Mouse (Mus musculus): Measurements from ENCODE around the gene Prpf19. TPM values are rescaled to one million over a fixed set of nuclear protein-coding genes. Genes with fewer than 3 reads are reported as not detected.

Gene Prpf19
- 100 to 1,000 TPM; 191 to 208 TPM for total RNA-seq (2021)
- long read RNA-seq, full-length matches to known transcripts: 7 of 19 reads
- long read RNA-seq, partial matches to known transcripts: 11 of 19 reads
- long read RNA-seq, other reads (novel, unspliced or antisense): 1 of 19 reads

GRCm38 (mm10) chr19:10895016-10895528 is at the start of gene Prpf19:
Gene Prpf19, plus strand, starts transcription at chr19:10895231.
- DNase-seq (ENCODE audit: low spot score in 2 of 2): peak; percentile 99 to 100

GRCm38 (mm10) chr19:10845454-10845853 is 49.6 kb upstream of the Prpf19 start:
- no peak for DNase-seq (ENCODE audit: low spot score in 2 of 2)

GRCm38 (mm10) chr19:10846150-10846549 is 48.9 kb upstream of the Prpf19 start:
- DNase-seq (ENCODE audit: low spot score in 2 of 2): no peak

DNA sequence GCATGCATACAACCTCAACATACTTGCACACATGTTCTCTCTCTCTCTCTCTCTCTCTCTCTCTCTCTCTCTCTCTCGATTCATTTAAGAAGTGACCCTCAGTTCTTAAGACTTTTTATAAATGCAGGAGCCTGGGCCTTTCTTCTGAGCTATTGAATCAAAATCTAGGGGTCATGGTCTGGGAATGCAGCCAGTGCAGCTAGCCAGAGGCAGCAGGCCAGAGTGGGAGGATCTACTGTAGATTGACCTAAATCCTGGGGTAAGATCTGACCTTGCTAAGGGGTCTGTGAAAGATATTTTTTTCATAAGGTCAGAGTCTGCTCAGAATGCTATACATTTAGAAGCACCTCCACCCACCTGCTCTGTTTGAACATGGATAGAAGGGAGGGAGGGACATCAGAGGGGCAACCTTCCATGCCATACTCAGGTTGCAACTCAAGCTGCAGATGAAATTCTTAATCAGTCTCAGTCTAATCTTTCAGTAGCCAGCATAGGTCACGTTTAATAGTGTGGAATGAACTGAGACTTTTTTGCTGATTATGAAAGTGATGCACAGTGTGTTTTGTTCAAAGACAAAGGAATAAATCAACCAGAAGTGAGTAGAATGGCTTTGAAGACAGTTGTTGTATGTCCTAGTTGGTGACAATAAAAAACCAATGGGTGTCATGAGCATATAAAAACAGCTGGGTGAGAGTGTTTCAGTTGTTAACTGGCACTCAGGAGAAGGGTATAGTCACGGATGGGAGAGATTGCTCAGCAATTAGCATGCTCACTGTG is 47.5 kb upstream of the Prpf19 start:
- DNase-seq (ENCODE audit: low spot score in 2 of 2): no peak

DNA sequence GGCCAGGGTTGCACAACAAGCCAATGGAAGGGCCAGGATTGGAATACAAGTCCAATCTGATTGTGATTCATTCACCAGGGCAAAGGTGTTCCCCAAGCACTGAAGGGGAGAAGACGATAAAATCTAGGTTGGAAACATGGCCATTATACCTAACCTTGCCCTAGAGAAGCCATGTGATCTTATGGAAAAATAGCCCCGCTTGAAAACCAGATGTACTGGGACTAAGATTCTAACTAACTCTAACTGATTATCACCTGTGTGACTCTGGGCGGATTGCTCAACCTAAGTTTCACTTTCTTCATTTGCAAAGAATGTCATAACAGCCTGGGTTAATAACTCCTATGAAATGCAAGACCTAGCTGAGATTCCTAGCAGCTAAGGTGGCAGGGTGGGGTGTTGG is 39.6 kb upstream of the Prpf19 start:
- DNase-seq (ENCODE audit: low spot score in 2 of 2): no peak

GRCm38 (mm10) chr19:10856520-10856919 is 38.5 kb upstream of the Prpf19 start:
- no peak for DNase-seq (ENCODE audit: low spot score in 2 of 2)

DNA sequence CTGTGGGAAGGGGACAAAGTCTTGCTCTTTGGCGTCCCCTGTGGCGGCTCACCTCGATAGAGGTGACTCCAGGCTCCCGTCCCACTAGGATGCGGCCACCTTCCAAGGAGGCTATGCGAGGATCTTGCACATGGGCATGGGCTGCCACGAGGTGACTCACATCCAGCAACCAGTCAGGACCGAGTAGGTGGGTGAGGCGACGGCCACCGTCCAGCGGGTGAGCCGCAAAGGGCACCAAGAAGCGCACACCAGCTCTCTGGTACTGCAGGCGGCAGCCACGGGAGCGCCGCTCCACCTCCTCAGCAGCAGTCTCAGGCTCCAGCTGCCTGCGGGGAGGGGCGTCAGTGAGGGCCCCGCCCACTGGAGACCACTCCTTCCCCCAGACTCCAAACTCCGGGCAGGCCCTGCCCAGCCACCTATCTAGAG is 34.9 kb upstream of the Prpf19 start:
- no peak for DNase-seq (ENCODE audit: low spot score in 2 of 2)

- DNase-seq (ENCODE audit: low spot score in 2 of 2): no peak
These were observed 28.7 kb upstream of the Prpf19 start for GRCm38 (mm10) chr19:10866351-10866750.

DNA sequence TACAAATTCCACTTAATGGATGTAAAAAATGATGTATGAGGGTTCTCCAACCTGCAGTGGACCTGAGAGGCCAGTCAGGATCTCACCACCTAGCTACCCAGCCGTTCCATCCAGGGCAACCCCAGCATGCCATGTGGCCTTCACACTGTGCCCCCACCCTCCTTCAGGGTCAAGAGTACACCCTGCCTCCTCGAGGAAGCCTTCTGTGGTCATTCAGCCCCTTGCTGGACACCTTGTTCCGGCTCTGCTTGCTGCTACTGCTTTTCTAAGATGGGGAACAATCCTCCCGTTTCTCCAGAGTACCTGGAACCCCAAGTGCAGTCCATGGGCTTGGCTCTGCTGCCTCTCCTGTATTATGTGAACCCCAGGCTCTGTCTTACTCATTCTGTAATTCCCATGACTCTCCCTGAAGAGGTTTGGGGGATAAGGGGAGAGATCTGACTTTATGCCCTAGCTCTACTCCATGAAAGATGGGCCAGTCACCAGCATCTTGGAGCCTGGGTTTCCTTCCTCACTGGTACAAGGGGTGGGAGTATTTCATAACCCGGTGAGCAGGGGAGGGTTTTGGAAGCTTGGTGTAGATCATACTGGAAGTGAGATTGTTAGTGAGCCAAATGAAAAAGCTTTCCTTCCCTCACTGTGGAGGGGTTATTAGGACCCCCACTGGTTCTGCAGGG is 26.9 kb upstream of the Prpf19 start:
- DNase-seq (ENCODE audit: low spot score in 2 of 2): no peak

DNA sequence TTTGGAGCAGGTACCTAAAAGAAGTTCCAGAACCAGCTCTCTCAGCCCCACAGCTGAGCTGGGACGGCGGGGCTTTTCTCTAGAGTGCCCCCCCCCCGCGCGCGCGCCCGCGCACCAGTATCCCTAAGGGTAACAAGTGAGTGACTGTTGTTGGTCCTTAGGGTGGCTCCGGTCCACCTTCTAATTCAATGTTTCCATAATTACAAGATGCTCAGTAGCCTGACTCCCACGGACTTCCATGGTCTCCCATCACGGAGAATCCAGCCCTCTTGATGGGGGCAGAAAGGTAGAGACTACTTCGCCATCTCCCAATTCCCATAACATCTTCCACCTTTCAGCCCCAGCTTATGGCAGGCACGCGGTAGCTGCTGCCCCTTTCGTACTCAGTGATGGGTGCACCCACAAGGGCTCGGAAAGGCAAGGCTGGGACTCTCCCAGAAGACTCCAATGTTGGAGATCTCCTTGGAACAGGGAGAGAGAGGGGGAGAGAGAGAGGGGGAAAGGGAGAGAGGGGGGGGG is 26.3 kb upstream of the Prpf19 start:
- no peak for DNase-seq (ENCODE audit: low spot score in 2 of 2)

DNA sequence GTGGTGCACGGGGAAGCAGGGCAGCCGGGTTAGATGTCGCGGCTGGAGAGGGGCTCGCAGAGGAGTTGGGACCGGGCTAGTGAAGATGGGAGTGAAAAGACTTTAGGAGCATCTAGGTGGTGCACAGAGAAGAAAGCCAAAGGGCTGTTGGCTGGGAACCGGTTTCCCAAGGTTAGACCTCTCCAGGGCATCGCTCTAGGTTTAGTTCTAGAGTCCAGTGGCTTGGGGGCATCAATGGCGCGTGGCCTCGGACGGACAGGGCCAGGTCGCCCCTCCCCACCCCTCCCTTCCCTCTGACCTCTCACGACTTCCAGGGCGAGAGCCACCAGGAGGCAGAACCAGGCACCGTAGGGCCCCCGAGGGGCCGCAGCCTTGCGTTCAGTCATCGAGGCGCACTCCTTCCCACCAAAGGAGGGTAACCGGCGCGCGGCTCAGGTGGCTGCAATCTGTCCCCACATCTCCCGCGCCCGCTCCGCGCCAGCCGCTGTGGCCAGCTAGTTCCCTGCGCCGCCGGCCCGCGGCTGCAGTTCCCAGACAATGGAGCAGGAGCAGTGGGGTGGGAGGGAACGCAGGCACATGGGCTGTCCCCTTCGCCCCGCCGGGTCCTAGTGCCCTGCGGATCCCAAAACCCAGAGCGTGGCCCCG is 25.7 kb upstream of the Prpf19 start:
- DNase-seq (ENCODE audit: low spot score in 2 of 2): peak; percentile 80 to 88

DNA sequence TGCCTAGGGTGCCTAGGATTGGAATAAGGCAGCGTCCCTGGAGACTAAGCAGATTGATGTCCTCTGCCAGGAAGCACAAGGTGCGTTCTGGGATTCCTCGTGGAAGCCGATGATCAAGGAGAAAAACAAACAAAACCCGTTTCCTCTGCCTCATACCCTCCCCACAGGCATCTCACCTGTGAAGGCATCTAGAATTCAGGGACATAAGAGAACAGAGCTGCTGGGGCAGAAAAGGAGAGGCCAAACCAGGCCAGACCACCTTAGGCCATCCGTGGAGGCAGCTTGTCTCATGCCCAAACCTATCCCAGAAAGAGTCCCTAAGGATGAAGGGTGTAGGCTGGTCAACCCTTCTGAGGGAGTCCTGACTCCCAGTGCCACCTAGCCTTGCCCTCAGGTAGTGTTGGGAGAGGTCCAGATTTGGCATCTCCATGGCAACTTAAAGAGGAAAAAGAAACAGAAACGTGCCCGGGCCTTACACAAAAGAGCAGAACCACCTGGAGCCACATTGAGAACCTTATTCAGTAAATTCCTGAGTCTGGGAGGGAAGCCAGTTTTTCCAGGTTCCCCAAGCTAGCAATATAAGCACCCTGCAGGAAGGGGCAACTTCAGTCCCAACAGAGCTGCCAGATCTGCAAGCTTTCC is 25.0 kb upstream of the Prpf19 start, which contains the start of gene Tmem132a:
TSS of gene Tmem132a (minus strand) at position 55 of the 642 bp plus-strand sequence.
- DNase-seq (ENCODE audit: low spot score in 2 of 2): no peak

DNA sequence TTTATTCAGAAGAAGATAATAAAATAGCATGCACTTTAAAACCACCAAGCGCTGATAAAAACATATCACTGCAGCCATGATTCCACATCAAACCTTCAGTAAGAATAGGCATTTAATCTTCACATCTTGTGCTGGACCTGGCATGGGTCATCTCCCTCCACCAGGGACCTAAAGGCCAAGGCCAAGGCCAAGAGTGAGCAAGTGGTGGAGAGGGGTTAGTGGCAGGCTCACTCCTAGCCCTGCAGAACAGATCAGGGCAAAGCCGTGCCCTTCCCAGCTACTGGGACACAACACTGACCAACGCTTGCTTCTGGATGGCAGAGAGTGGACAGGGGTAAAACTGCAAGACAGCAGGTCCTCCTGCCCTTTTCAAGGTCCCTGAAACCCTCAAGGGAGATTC is 24.4 kb upstream of the Prpf19 start:
- no peak for DNase-seq (ENCODE audit: low spot score in 2 of 2)

DNA sequence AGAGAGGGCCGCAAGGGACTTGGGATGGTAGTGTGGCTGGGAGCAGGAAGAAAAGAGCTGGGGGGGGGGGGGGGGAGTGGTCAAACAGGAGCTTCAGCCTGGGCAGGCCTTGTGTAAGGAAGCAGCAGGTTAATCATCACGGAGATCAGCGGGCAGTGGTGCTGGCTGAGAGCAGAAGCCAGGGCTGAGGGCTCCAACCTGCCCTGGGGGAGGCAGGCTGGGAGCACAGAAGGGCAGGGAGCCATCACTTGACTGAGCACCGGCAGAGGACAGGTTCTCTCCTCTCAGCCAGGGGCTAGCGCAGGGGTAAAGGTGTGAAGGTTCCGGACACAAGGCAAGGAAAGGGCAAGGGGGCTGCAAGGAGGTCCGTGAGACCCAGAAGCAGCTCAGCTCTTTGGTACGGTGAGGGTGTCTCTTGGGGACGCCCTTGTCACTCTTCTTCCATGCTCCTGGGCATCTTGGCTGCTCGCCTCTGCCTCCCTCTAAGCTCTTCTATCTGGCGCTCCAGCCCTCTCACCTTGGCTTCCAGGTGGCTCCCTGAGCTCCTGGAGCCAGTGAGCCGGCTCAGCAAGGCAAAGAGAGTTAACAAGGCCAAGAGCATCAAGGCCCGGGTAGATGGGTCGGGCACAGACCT is 23.6 kb upstream of the Prpf19 start:
- DNase-seq (ENCODE audit: low spot score in 2 of 2): no peak

GRCm38 (mm10) chr19:10878201-10878837 is 16.7 kb upstream of the Prpf19 start:
- DNase-seq (ENCODE audit: low spot score in 2 of 2): no peak

DNA sequence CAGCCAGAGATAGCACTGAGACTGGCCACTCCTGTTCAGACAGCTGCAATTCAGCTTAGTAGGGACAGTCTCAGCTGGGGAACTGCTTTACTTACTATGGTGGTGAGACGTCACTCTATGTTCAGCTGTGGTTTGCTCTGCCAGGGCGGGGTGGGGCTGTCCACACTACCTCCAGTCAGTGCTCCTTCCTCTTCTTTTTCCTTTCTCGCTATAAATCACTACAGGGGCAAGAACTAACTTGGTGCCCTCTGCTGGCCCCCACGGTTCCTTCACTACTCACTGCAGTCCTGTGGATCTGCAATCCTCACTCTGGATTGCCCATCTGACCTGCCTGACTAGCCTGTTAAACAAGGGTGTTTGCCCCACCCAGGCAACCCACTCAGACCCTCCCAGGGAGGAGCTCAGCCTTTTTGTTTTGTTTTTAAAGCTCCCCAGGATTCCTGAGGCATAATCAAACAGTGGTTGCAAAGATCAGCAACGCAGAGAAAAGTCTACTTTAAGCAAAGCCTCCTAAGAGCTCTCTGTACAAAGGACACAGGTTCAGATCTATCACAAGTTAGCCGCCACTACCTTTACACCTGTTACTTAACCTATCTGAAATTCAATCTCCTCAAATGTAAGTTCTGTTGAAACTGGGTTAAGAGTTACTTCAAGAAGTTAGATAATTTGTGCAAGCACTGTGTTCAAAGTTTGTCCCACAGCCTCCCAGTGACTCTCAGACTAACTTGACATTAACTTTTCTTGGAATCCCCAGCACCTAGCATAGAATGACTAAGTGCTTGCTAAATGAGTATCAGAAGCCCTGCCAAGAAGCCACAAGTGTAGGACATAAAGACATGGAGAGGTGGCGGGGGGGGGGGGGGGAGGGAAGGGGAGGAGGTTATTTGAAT is 14.7 kb upstream of the Prpf19 start:
- DNase-seq (ENCODE audit: low spot score in 2 of 2): peak in 1 of 2 experiments; percentile 60

- no peak for DNase-seq (ENCODE audit: low spot score in 2 of 2)
These were observed 14.0 kb upstream of the Prpf19 start for GRCm38 (mm10) chr19:10880975-10881425.

- peak; percentile 90 to 95 for DNase-seq (ENCODE audit: low spot score in 2 of 2)
These were observed 13.4 kb upstream of the Prpf19 start, which contains the start of gene Tmem109 for GRCm38 (mm10) chr19:10881426-10882154. Gene Tmem109, minus strand, starts transcription at chr19:10882001.
